Mouse (Mus musculus): ENCODE results near the gene Enpp1.

DNA sequence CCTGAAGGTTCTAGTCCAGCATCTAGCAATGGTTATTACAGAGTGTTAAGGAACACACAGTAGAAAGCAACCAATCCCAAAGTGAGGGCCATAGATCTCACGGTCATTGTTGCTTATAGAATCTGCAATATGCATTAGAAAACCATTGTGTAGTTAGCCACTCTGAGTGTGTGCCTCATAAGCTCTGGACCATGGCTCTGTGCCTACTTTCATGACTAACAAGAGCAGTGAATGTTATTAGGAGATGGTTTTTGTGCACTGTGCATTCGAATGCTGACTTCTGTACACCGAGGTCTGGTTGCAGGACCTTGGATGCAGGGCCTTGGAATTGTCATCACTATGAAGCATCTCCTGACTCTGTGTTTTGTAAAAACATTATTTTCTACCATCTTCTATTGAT is 9.9 kb upstream of the Enpp1 start:
- TF ChIP-seq CTCF (IDR thresholded peaks at IDR 0.05; ENCODE audit: insufficient read depth, low read depth, low read length) (no peak), POLR2A (IDR thresholded peaks at IDR 0.05; ENCODE audit: insufficient read depth, low read depth, low read length) (no peak)
